Mouse (Mus musculus): ENCODE data around the gene Bin2.

The Bin2 gene

GRCm38 (mm10) chr15:100622164-100622563 is 47.2 kb downstream of the Bin2 start:
- TF ChIP-seq GATA4 (IDR thresholded peaks at IDR 0.05; ENCODE audit: insufficient replicate concordance, low read length): no peak

GRCm38 (mm10) chr15:100619200-100619599 is 50.2 kb downstream of the Bin2 start:
- no peak for TF ChIP-seq GATA4 (IDR thresholded peaks at IDR 0.05; ENCODE audit: insufficient replicate concordance, low read length)

GRCm38 (mm10) chr15:100616221-100616620 is 53.1 kb downstream of the Bin2 start:
- TF ChIP-seq GATA4 (IDR thresholded peaks at IDR 0.05; ENCODE audit: insufficient replicate concordance, low read length): no peak

- no peak for TF ChIP-seq GATA4 (IDR thresholded peaks at IDR 0.05; ENCODE audit: insufficient replicate concordance, low read length)
Measured at GRCm38 (mm10) chr15:100615825-100616220, 53.5 kb downstream of the Bin2 start.

- no peak for TF ChIP-seq GATA4 (IDR thresholded peaks at IDR 0.05; ENCODE audit: insufficient replicate concordance, low read length)
Measured at GRCm38 (mm10) chr15:100614996-100615824, 54.1 kb downstream of the Bin2 start, which contains the start of gene Dazap2. Gene Dazap2 (plus strand): TSS chr15:100615349.

GRCm38 (mm10) chr15:100614218-100614995 is 54.9 kb downstream of the Bin2 start:
- no peak for TF ChIP-seq GATA4 (IDR thresholded peaks at IDR 0.05; ENCODE audit: insufficient replicate concordance, low read length)

- TF ChIP-seq GATA4 (IDR thresholded peaks at IDR 0.05; ENCODE audit: insufficient replicate concordance, low read length): no peak
Measured at GRCm38 (mm10) chr15:100613584-100613983, 55.8 kb downstream of the Bin2 start.

- TF ChIP-seq GATA4 (IDR thresholded peaks at IDR 0.05; ENCODE audit: insufficient replicate concordance, low read length): no peak
Measured at GRCm38 (mm10) chr15:100612432-100612831, 56.9 kb downstream of the Bin2 start.

GRCm38 (mm10) chr15:100611951-100612350 is 57.4 kb downstream of the Bin2 start:
- no peak for TF ChIP-seq GATA4 (IDR thresholded peaks at IDR 0.05; ENCODE audit: insufficient replicate concordance, low read length)

GRCm38 (mm10) chr15:100601669-100602068 is 67.7 kb downstream of the Bin2 start:
- no peak for TF ChIP-seq GATA4 (IDR thresholded peaks at IDR 0.05; ENCODE audit: insufficient replicate concordance, low read length)

- no peak for TF ChIP-seq GATA4 (IDR thresholded peaks at IDR 0.05; ENCODE audit: insufficient replicate concordance, low read length)
Measured at GRCm38 (mm10) chr15:100600696-100601272, 68.6 kb downstream of the Bin2 start.

GRCm38 (mm10) chr15:100600047-100600695 is 69.2 kb downstream of the Bin2 start:
- no peak for TF ChIP-seq GATA4 (IDR thresholded peaks at IDR 0.05; ENCODE audit: insufficient replicate concordance, low read length)

GRCm38 (mm10) chr15:100599276-100600046 is 69.9 kb downstream of the Bin2 start, which contains the start of gene Pou6f1:
Gene Pou6f1 (minus strand): TSS chr15:100599984.
- no peak for TF ChIP-seq GATA4 (IDR thresholded peaks at IDR 0.05; ENCODE audit: insufficient replicate concordance, low read length)

- no peak for TF ChIP-seq GATA4 (IDR thresholded peaks at IDR 0.05; ENCODE audit: insufficient replicate concordance, low read length)
Measured at GRCm38 (mm10) chr15:100598883-100599275, 70.5 kb downstream of the Bin2 start.

Measured in liver, adult (tissue).